Mouse (Mus musculus): ENCODE data around the gene Pno1. TPM values are rescaled to one million over a fixed set of nuclear protein-coding genes. Genes with fewer than 3 reads are reported as not detected.

Pno1 gene
- polyA plus RNA-seq, 1 experiment from 2014 or later, result 118 TPM

GRCm38 (mm10) chr11:17202481-17202880, 8.9 kb downstream of the Pno1 start:
- Histone ChIP-seq H3K36me3 (replicated peaks) (peaks cover 92% of the 10 kb centered on the region), H3K4me1 (no peaks in the 10 kb centered on the region), H3K27ac (replicated peaks) (no peak overlapping the region), H3K27me3 (replicated peaks; ENCODE audit: low read depth, poor library complexity, severe bottlenecking) (no peaks in the 10 kb centered on the region), H3K9me3 (no peaks in the 10 kb centered on the region), H3K4me3 (no peak overlapping the region)
- WGBS, result 87% methylated on average over 6 of the region's 6 CpGs
- DNase-seq (ENCODE audit: low spot score), result no peak

GRCm38 (mm10) chr11:17200936-17201335, 10.4 kb downstream of the Pno1 start:
- no peak overlapping the region for H3K27ac ChIP-seq (replicated peaks)

GRCm38 (mm10) chr11:17199840-17200501, 11.4 kb downstream of the Pno1 start:
- 89% methylated on average over 3 of the region's 3 CpGs for WGBS
- Histone ChIP-seq H3K36me3 (replicated peaks) (peaks cover 94% of the 10 kb centered on the region), H3K4me1 (no peaks in the 10 kb centered on the region), H3K27ac (replicated peaks) (no peak overlapping the region), H3K4me3 (no peak overlapping the region), H3K9me3 (no peaks in the 10 kb centered on the region), H3K27me3 (replicated peaks; ENCODE audit: low read depth, poor library complexity, severe bottlenecking) (no peaks in the 10 kb centered on the region)
- no peak for DNase-seq (ENCODE audit: low spot score)

More at GRCm38 (mm10) chr11:17200936-17201335, 10.4 kb downstream of the Pno1 start:
- 96% methylated on average over 4 of the region's 4 CpGs for WGBS
- DNase-seq (ENCODE audit: low spot score), result no peak
- Histone ChIP-seq H3K4me3 (no peak overlapping the region), H3K4me1 (no peaks in the 10 kb centered on the region), H3K27me3 (replicated peaks; ENCODE audit: low read depth, poor library complexity, severe bottlenecking) (no peaks in the 10 kb centered on the region), H3K36me3 (replicated peaks) (peaks cover 94% of the 10 kb centered on the region), H3K9me3 (no peaks in the 10 kb centered on the region)

- WGBS, result 93% methylated on average over 5 of the region's 5 CpGs
- peaks cover 94% of the 10 kb centered on the region for H3K36me3 ChIP-seq (replicated peaks)
Observed at GRCm38 (mm10) chr11:17199170-17199569, 12.2 kb downstream of the Pno1 start.

GRCm38 (mm10) chr11:17192151-17192844, 19.1 kb downstream of the Pno1 start:
- WGBS, result 75% methylated on average over 9 of the region's 9 CpGs
- no peak for DNase-seq (ENCODE audit: low spot score)
- Histone ChIP-seq H3K4me1 (peaks cover 14% of the 10 kb centered on the region; the same call in 1 of the 2 replicates), H3K27ac (replicated peaks) (no peak overlapping the region), H3K27me3 (replicated peaks; ENCODE audit: low read depth, poor library complexity, severe bottlenecking) (no peaks in the 10 kb centered on the region), H3K36me3 (replicated peaks) (peaks cover 39% of the 10 kb centered on the region), H3K4me3 (no peak overlapping the region), H3K9me3 (no peaks in the 10 kb centered on the region)

More at GRCm38 (mm10) chr11:17199170-17199569, 12.2 kb downstream of the Pno1 start:
- Histone ChIP-seq H3K4me1 (no peaks in the 10 kb centered on the region), H3K27ac (replicated peaks) (no peak overlapping the region), H3K4me3 (no peak overlapping the region), H3K27me3 (replicated peaks; ENCODE audit: low read depth, poor library complexity, severe bottlenecking) (no peaks in the 10 kb centered on the region), H3K9me3 (no peaks in the 10 kb centered on the region)
- no peak for DNase-seq (ENCODE audit: low spot score)

- WGBS, result 19% methylated on average over 3 of the region's 3 CpGs
Observed at GRCm38 (mm10) chr11:17188786-17189185, 22.6 kb downstream of the Pno1 start.

GRCm38 (mm10) chr11:17187649-17188048, 23.7 kb downstream of the Pno1 start:
- H3K27me3 ChIP-seq (replicated peaks; ENCODE audit: low read depth, poor library complexity, severe bottlenecking), result no peaks in the 10 kb centered on the region
- peaks cover 14% of the 10 kb centered on the region; the same call in 1 of the 2 replicates for H3K4me1 ChIP-seq
- no peaks in the 10 kb centered on the region for H3K9me3 ChIP-seq
- 81% methylated on average over 3 of the region's 3 CpGs for WGBS
- no peak overlapping the region for H3K4me3 ChIP-seq
- DNase-seq (ENCODE audit: low spot score), result no peak
- no peak overlapping the region for H3K27ac ChIP-seq (replicated peaks)
- peaks cover 11% of the 10 kb centered on the region for H3K36me3 ChIP-seq (replicated peaks)

More at GRCm38 (mm10) chr11:17188786-17189185, 22.6 kb downstream of the Pno1 start:
- H3K9me3 ChIP-seq, result no peaks in the 10 kb centered on the region
- no peaks in the 10 kb centered on the region for H3K27me3 ChIP-seq (replicated peaks; ENCODE audit: low read depth, poor library complexity, severe bottlenecking)
- H3K4me1 ChIP-seq, result peaks cover 14% of the 10 kb centered on the region; the same call in 1 of the 2 replicates
- no peak overlapping the region for H3K4me3 ChIP-seq
- peaks cover 4% of the 10 kb centered on the region for H3K36me3 ChIP-seq (replicated peaks)
- H3K27ac ChIP-seq (replicated peaks), result no peak overlapping the region
- peak; percentile 22 for DNase-seq (ENCODE audit: low spot score)

- H3K27ac ChIP-seq (replicated peaks), result no peak overlapping the region
- no peaks in the 10 kb centered on the region for H3K9me3 ChIP-seq
- H3K4me3 ChIP-seq, result no peak overlapping the region
- no peaks in the 10 kb centered on the region; the same call in 1 of the 2 replicates for H3K4me1 ChIP-seq
- no peak for DNase-seq (ENCODE audit: low spot score)
- H3K27me3 ChIP-seq (replicated peaks; ENCODE audit: low read depth, poor library complexity, severe bottlenecking), result no peaks in the 10 kb centered on the region
- 88% methylated on average over 2 of the region's 2 CpGs for WGBS
- peaks cover 12% of the 10 kb centered on the region for H3K36me3 ChIP-seq (replicated peaks)
Observed at GRCm38 (mm10) chr11:17183165-17183564, 28.2 kb downstream of the Pno1 start.

GRCm38 (mm10) chr11:17181807-17182206, 29.6 kb downstream of the Pno1 start, which contains the start of gene Wdr92:
Gene Wdr92 (plus strand): TSS chr11:17182107.
- Histone ChIP-seq H3K27me3 (replicated peaks; ENCODE audit: low read depth, poor library complexity, severe bottlenecking) (no peaks in the 10 kb centered on the region), H3K27ac (replicated peaks) (no peak within 1 kb of the TSS), H3K4me3 (no peak within 1 kb of the TSS), H3K9me3 (no peaks in the 10 kb centered on the region), H3K36me3 (replicated peaks) (peaks cover 12% of the 10 kb centered on the region), H3K4me1 (no peaks in the 10 kb centered on the region; the same call in 1 of the 2 replicates)
- DNase-seq (ENCODE audit: low spot score), result no peak
- WGBS, result 85% methylated on average over 3 of the region's 3 CpGs

GRCm38 (mm10) chr11:17180753-17181152, 30.6 kb downstream of the Pno1 start:
- Histone ChIP-seq H3K36me3 (replicated peaks) (peaks cover 12% of the 10 kb centered on the region), H3K4me1 (no peaks in the 10 kb centered on the region), H3K9me3 (peaks cover 2% of the 10 kb centered on the region; the same call in 1 of the 2 replicates), H3K27ac (replicated peaks) (no peak overlapping the region), H3K27me3 (replicated peaks; ENCODE audit: low read depth, poor library complexity, severe bottlenecking) (no peaks in the 10 kb centered on the region), H3K4me3 (no peak overlapping the region)
- DNase-seq (ENCODE audit: low spot score), result no peak
- WGBS, result 88% methylated on average over 3 of the region's 3 CpGs

- no peak for DNase-seq (ENCODE audit: low spot score)
- Histone ChIP-seq H3K36me3 (replicated peaks) (peaks cover 24% of the 10 kb centered on the region), H3K4me3 (no peak overlapping the region), H3K4me1 (no peaks in the 10 kb centered on the region), H3K27me3 (replicated peaks; ENCODE audit: low read depth, poor library complexity, severe bottlenecking) (no peaks in the 10 kb centered on the region), H3K9me3 (peaks cover 9% of the 10 kb centered on the region; the same call in 1 of the 2 replicates), H3K27ac (replicated peaks) (no peak overlapping the region)
- 90% methylated on average over 1 of the region's 1 CpGs for WGBS
Observed at GRCm38 (mm10) chr11:17176638-17177037, 34.7 kb downstream of the Pno1 start.

- Histone ChIP-seq H3K4me1 (peaks cover 2% of the 10 kb centered on the region; the same call in 1 of the 2 replicates), H3K36me3 (replicated peaks) (peaks cover 26% of the 10 kb centered on the region), H3K27ac (replicated peaks) (no peak overlapping the region), H3K9me3 (peaks cover 9% of the 10 kb centered on the region; the same call in 1 of the 2 replicates), H3K27me3 (replicated peaks; ENCODE audit: low read depth, poor library complexity, severe bottlenecking) (no peaks in the 10 kb centered on the region), H3K4me3 (no peak overlapping the region)
- no peak for DNase-seq (ENCODE audit: low spot score)
- WGBS, result 95% methylated on average over 4 of the region's 4 CpGs
Observed at GRCm38 (mm10) chr11:17172300-17172699, 39.1 kb downstream of the Pno1 start.
